Mouse (Mus musculus) midbrain, embryonic 13.5 days (tissue): ENCODE results near the gene Nt5c1a. TPM values are rescaled to one million over a fixed set of nuclear protein-coding genes. Genes with fewer than 3 reads are reported as not detected.

Source experiments
- ATAC-seq: fragments of 200-750 bp; cut with Nextera tagmentation; 2 replicates; pipeline ENCODE4 v1.8.0; 2017; ENCODE audit warnings: mild to moderate bottlenecking, moderate TSS enrichment, moderate library complexity
- H3K27ac ChIP-seq: fragments of 300-500 bp; sonication (generic); 2 replicates; pipeline ENCODE4 v1.5.1; 2015; ENCODE audit warnings: inconsistent platforms, mild to moderate bottlenecking, moderate library complexity
- H3K27me3 ChIP-seq: fragments of 300-500 bp; sonication (generic); 2 replicates; pipeline ENCODE4 v1.6.1; 2015; ENCODE audit warnings: mild to moderate bottlenecking, inconsistent platforms
- H3K36me3 ChIP-seq: fragments of 300-500 bp; sonication (generic); 2 replicates; pipeline ENCODE4 v1.6.1; 2015; ENCODE audit warnings: mild to moderate bottlenecking, inconsistent platforms
- H3K4me1 ChIP-seq: fragments of 300-500 bp; sonication (generic); replicated peaks from 2 replicates; pipeline ENCODE4 v1.6.1; 2015; ENCODE audit warnings: inconsistent platforms
- H3K4me2 ChIP-seq: fragments of 300-500 bp; sonication (generic); replicated peaks from 2 replicates; pipeline ENCODE4 v1.6.1; 2015; ENCODE audit warnings: moderate library complexity, mild to moderate bottlenecking, inconsistent platforms
- H3K4me3 ChIP-seq: fragments of 300-500 bp; sonication (generic); replicated peaks from 2 replicates; pipeline ENCODE4 v1.5.1; 2015; ENCODE audit warnings: mild to moderate bottlenecking, inconsistent platforms
- H3K9ac ChIP-seq: fragments of 300-500 bp; sonication (generic); replicated peaks from 2 replicates; pipeline ENCODE4 v1.6.1; 2015; ENCODE audit warnings: mild to moderate bottlenecking, inconsistent platforms
- H3K9me3 ChIP-seq: fragments of 300-500 bp; sonication (generic); 2 replicates; pipeline ENCODE4 v1.6.1; 2016; ENCODE audit warnings: mild to moderate bottlenecking, inconsistent platforms
- WGBS: fragments of 180-500 bp; shearing (Covaris S2); methylation state at CpG from one replicate; pipeline ENCODE4 v1.1.7; 2015; 5-methylcytosine and 5-hydroxymethylcytosine counted together
- polyA plus RNA-seq: library from polyadenylated mRNA; unstranded; fragments of >200 nt; fragmentation: Nextera tagmentation; extraction: Ambion mirVana; gene quantifications from 2 replicates; pipeline ENCODE4 v1.2.1, GENCODE M21; 2015

The Nt5c1a gene
- polyA plus RNA-seq, 1 experiment from 2014 or later: not detected

DNA sequence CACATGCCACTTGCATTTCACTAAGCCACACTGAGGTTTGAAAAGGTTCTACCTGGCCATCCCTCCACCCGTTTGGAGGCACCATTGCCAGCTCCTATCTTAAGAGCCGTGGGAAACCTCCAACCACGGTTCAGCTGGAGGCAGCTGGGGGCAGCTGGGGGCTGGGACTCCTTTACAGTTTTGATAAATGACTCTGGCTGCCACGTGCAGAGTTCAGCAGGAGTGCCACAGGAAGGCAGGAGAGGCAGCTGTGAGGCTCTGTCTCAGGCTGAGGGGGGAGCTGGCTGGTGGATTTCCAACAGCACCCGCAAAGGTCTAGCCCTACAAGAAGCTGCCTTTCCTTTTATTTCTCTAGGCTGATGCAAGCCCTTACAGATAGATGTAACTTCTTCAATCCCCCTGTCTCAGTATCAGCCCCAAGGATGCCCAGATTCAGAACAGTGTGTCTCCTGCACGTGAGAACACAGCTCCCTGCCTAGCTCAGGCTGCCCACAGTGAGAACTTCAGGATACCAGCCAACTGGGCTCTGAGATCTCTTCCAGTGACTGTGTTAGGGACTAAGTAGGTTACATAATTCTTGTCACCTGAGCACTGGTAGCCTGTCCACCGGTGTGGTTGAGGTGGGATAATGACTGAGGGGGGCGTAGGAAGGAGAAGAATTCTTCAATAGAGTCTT is 58.9 kb downstream of the Nt5c1a start:
- Histone ChIP-seq H3K4me3 (no peak overlapping the region), H3K36me3 (no peaks in the 10 kb centered on the region), H3K27ac (no peak overlapping the region), H3K27me3 (no peaks in the 10 kb centered on the region), H3K9ac (no peak overlapping the region), H3K4me2 (no peak overlapping the region), H3K9me3 (no peaks in the 10 kb centered on the region), H3K4me1 (no peaks in the 10 kb centered on the region)
- ATAC-seq: no peak
- WGBS: 59% methylated on average over 8 of the region's 8 CpGs

DNA sequence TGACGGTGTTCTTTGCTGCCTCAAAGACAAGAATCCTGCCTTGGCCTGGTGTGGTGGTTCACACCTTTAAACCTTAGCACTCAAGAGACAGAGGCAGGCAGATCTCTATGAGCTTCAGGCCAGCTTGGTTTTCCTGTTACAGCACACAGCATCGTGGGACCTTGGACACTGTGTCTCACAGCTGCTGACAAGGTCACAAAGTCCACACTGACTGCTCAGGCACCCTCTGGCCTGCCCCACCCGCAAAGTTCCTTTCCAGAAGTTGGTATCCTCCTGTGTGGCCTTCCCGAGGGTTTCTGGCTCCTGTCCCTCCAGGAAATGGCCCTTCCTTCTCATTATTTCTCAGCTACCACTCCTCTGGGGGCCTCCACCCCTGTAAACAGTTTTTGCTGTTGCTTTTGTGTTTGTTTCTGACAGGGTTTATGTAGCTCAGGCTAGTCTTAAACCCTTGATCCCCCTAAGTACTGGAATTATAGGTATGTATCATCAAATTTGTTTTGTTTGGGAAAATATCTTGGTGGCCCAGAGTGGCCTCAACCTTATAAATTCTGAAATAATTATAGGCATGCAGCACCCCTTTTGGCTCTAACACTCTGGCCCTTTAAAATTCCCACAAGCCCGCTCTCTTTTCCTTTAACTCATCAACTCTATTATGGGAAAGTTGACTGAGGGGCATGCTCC is 60.6 kb downstream of the Nt5c1a start, which contains the start of gene Pabpc4:
Gene Pabpc4 (plus strand): TSS at position 631 of the 681 bp plus-strand sequence.
- Histone ChIP-seq H3K27ac (no peak within 1 kb of the TSS), H3K4me3 (no peak within 1 kb of the TSS), H3K27me3 (no peaks in the 10 kb centered on the region), H3K36me3 (no peaks in the 10 kb centered on the region), H3K4me1 (no peaks in the 10 kb centered on the region), H3K9me3 (no peaks in the 10 kb centered on the region), H3K4me2 (no peak within 1 kb of the TSS), H3K9ac (no peak within 1 kb of the TSS)
- WGBS: 83% methylated on average over 5 of the region's 5 CpGs
- ATAC-seq: no peak

Other genes with a start within 250 kb of the Nt5c1a start
- 31.7 and 32.5 TPM in 2 replicates for gene Mfsd2a, start 240.3 kb upstream of the Nt5c1a start, polyA plus RNA-seq
- gene Mycl, start 205.9 kb upstream of the Nt5c1a start, polyA plus RNA-seq: 95.2 and 101 TPM in 2 replicates
- 27.6 and 30.9 TPM in 2 replicates for gene Trit1, start 184.9 kb upstream of the Nt5c1a start, polyA plus RNA-seq
- gene Bmp8b, start 96.3 kb upstream of the Nt5c1a start, polyA plus RNA-seq: 0.13 and 0.14 TPM in 2 replicates
- gene Oxct2b, start 85.2 kb upstream of the Nt5c1a start, polyA plus RNA-seq: 0.11 and 0.14 TPM in 2 replicates
- 74.2 and 77.2 TPM in 2 replicates for gene Ppie, start 61.6 kb upstream of the Nt5c1a start, polyA plus RNA-seq
- gene Hpcal4, start 18.3 kb upstream of the Nt5c1a start, polyA plus RNA-seq: 14.1 and 16.5 TPM in 2 replicates
- gene Heyl, start 32.1 kb downstream of the Nt5c1a start, polyA plus RNA-seq: 5.5 and 6.6 TPM in 2 replicates
- 25.5 and 27.1 TPM in 2 replicates for gene Pabpc4, start 60.8 kb downstream of the Nt5c1a start, polyA plus RNA-seq
- gene Oxct2a, start 122.1 kb downstream of the Nt5c1a start, polyA plus RNA-seq: not detected in 2 replicates
- gene Bmp8a, start 141.7 kb downstream of the Nt5c1a start, polyA plus RNA-seq: 0.13 TPM in 1 of 2 replicates, not detected in the other